Comparison of ENCODE assay signal across 12 mouse cellular contexts in genomic region chr4:151215866-151216265, GRCm38 (mm10).
"Had no signal": no experiment of that assay in that cellular context is flagged by ENCODE, and none has a peak within 500 bp of the region (broad histone marks: within the 10 kb centered on the region; RNA-seq: fewer than 3 reads in every experiment).

No protein-coding gene starts in this region.

- H3K9me3 ChIP-seq: intestine, embryonic 15.5 days; kidney, embryonic 15.5 days; limb, embryonic 12.5 days; limb, embryonic 15.5 days; neural tube, embryonic 12.5 days had no signal

- H3K27me3 ChIP-seq: intestine, embryonic 15.5 days; kidney, embryonic 15.5 days; limb, embryonic 12.5 days; limb, embryonic 15.5 days had no signal

- H3K4me2 ChIP-seq: intestine, embryonic 15.5 days; kidney, embryonic 15.5 days; limb, embryonic 12.5 days; limb, embryonic 15.5 days; liver, embryonic 11.5 days had no signal

- H3K36me3 ChIP-seq: intestine, embryonic 15.5 days; kidney, embryonic 15.5 days; limb, embryonic 12.5 days; limb, embryonic 15.5 days; neural tube, embryonic 12.5 days had no signal

- H3K9ac ChIP-seq: intestine, embryonic 15.5 days; kidney, embryonic 15.5 days; limb, embryonic 12.5 days; limb, embryonic 15.5 days; liver, embryonic 14.5 days; liver, postnatal 0 days; neural tube, embryonic 12.5 days had no signal

- DNase-seq: kidney, adult 11 months; kidney, adult 8-10 months; kidney, postnatal 36 days had no signal

- H3K4me1 ChIP-seq: intestine, embryonic 15.5 days; limb, embryonic 12.5 days; limb, embryonic 15.5 days had no signal

- H3K4me3 ChIP-seq: intestine, embryonic 15.5 days; kidney, embryonic 15.5 days; limb, embryonic 12.5 days; limb, embryonic 15.5 days; neural tube, embryonic 12.5 days had no signal

- ATAC-seq: intestine, embryonic 15.5 days; liver, postnatal 0 days had no signal

- H3K27ac ChIP-seq: intestine, embryonic 15.5 days; kidney, embryonic 15.5 days; limb, embryonic 12.5 days; limb, embryonic 15.5 days; liver, embryonic 14.5 days; macrophage; neural tube, embryonic 12.5 days had no signal
